Mouse (Mus musculus): ENCODE results near the gene Mrpl34.

DNA sequence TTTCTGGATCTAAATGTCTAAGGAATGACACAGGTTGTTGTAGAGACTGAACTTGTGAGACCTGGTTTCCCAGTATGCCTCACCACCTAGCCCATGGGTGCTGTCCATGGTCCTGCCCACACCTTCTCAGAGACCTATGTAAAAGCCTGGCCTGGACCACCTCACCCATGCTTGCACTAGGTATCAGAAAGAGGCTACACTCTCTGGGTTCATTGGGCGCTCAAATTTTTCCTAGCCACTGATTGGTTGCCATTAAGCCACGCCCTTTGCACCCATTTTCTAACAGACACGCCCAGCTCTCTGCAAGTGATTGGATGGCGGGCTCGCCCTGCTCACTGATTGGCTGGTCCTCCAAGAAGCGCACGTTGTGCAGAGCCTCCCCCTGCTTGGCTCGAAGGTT is 19.2 kb downstream of the Mrpl34 start:
- TF ChIP-seq CTCF (IDR thresholded peaks at IDR 0.05; ENCODE audit: control insufficient read depth, insufficient read depth, insufficient replicate concordance, low read depth, low read length) (no peak), POLR2A (IDR thresholded peaks at IDR 0.05; ENCODE audit: control insufficient read depth, low read depth, low read length) (no peak)

Data from testis, adult 2 months (tissue).